Mouse (Mus musculus): Measurements from ENCODE around the gene Dars. TPM values are rescaled to one million over a fixed set of nuclear protein-coding genes. Genes with fewer than 3 reads are reported as not detected.

The Dars gene
- 10 to 100 TPM; 61.3 to 61.8 TPM for total RNA-seq (2021)
- long read RNA-seq, experiment 1, transcript Dars-201 (16 exons, 2,175 nt): major isoform, 44 of 55 reads
- long read RNA-seq, experiment 1, transcript Dars-202 (4 exons, 645 nt): minor isoform, 6 of 55 reads
- long read RNA-seq, experiment 1, partial matches to known transcripts: 3 of 55 reads
- long read RNA-seq, experiment 1, other reads (novel, unspliced or antisense): 2 of 55 reads
- long read RNA-seq, experiment 2, transcript Dars-201 (16 exons, 2,175 nt): major isoform, 73 of 78 reads
- long read RNA-seq, experiment 2, partial matches to known transcripts: 2 of 78 reads
- long read RNA-seq, experiment 2, other reads (novel, unspliced or antisense): 1 of 78 reads

GRCm38 (mm10) chr1:128416584-128417532 lies at the start of gene Dars:
Gene Dars (minus strand): TSS chr1:128417368.
- peak; percentile 88 for DNase-seq

GRCm38 (mm10) chr1:128466828-128467227 lies 49.7 kb upstream of the Dars start:
- no peak for DNase-seq

GRCm38 (mm10) chr1:128463478-128463877 lies 46.3 kb upstream of the Dars start:
- DNase-seq: no peak

GRCm38 (mm10) chr1:128462389-128462788 lies 45.2 kb upstream of the Dars start:
- no peak for DNase-seq

- DNase-seq: no peak
These were observed 43.6 kb upstream of the Dars start for GRCm38 (mm10) chr1:128460780-128461179.

GRCm38 (mm10) chr1:128459439-128459838 lies 42.3 kb upstream of the Dars start:
- no peak for DNase-seq

GRCm38 (mm10) chr1:128459011-128459410 lies 41.8 kb upstream of the Dars start:
- DNase-seq: no peak

GRCm38 (mm10) chr1:128456844-128457445 lies 39.8 kb upstream of the Dars start:
- peak; percentile 35 for DNase-seq

GRCm38 (mm10) chr1:128456271-128456670 lies 39.1 kb upstream of the Dars start:
- no peak for DNase-seq

- DNase-seq: no peak
These were observed 35.0 kb upstream of the Dars start for GRCm38 (mm10) chr1:128452210-128452609.

- DNase-seq: no peak
These were observed 34.0 kb upstream of the Dars start for GRCm38 (mm10) chr1:128451183-128451582.

GRCm38 (mm10) chr1:128447206-128447902 lies 30.2 kb upstream of the Dars start:
- DNase-seq: no peak

- DNase-seq: peak; percentile 49
These were observed 27.0 kb upstream of the Dars start for GRCm38 (mm10) chr1:128443890-128444839.

GRCm38 (mm10) chr1:128441129-128441473 lies 23.9 kb upstream of the Dars start:
- no peak for DNase-seq

- no peak for DNase-seq
These were observed 23.4 kb upstream of the Dars start for GRCm38 (mm10) chr1:128440386-128441128.

GRCm38 (mm10) chr1:128439618-128440017 lies 22.4 kb upstream of the Dars start:
- DNase-seq: no peak

GRCm38 (mm10) chr1:128438526-128438925 lies 21.4 kb upstream of the Dars start:
- DNase-seq: no peak

GRCm38 (mm10) chr1:128437276-128437675 lies 20.1 kb upstream of the Dars start:
- no peak for DNase-seq

GRCm38 (mm10) chr1:128436015-128436414 lies 18.8 kb upstream of the Dars start:
- no peak for DNase-seq

GRCm38 (mm10) chr1:128435551-128435950 lies 18.4 kb upstream of the Dars start:
- DNase-seq: no peak
